Mouse (Mus musculus): ENCODE results near the gene Themis3. TPM values are rescaled to one million over a fixed set of nuclear protein-coding genes. Genes with fewer than 3 reads are reported as not detected.
A peak's percentile ranks its signal among the peaks of the same experiment; 100 is the strongest.

Themis3 gene
- polyA plus RNA-seq, 1 experiment = 30.1 TPM

DNA sequence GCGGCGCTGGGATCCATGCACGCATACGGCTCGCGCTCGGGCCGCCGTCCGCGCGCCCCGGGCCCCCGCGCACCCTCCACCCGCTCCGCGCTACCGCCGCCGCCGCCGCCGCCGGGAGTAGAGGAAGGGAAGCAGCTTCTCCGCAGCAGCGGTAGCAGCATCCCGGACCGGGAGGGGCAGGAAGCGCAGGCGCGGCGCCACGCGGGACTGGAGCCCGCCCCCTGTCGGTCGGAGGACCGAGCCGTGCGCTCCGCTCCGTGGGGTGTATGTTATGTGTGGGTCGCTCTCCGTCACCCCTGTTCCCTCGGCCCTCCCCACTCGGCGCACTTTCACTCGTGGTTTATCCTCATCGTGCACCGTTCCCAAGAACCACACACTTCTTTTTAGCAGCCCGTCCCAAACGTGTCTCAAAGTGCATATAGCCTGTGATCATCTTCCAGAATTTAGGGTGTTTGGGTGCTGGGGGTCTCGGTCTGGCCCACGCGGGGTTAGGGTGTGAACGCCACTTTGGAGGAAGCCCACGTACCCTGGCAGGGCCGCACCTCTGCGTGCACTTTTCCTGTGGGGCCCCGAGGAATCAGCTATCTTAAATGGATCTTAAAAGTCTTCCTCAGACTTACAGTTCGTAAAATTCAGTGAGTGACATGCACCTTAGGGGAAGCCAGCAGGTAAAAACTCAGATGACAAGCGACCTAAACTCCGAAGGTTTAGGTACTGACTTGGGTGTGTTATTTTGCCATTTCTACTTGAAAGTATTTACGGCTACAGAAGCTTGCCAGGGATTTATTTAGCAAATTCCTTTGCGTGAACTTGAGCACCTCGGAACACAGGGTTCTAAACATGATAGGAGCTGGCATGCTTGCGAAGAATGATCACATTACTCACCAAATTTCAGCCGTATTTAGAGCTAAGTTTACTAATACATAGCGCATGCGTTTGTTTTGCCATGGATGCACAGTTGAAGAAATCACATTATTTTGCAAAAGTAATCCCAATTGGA, 74.6 kb downstream of the Themis3 start, which contains the start of gene Rab12:
TSS of gene Rab12 (minus strand) at position 176 of the 1,000 bp plus-strand sequence.
- Histone ChIP-seq H3K4me1 (ENCODE audit: control insufficient read depth, insufficient read depth, insufficient read length, low read length) (peaks cover 10% of the 10 kb centered on the region), H3K27ac (ENCODE audit: insufficient read depth, low read depth, low read length) (no peak within 1 kb of the TSS), H3K36me3 (ENCODE audit: control insufficient read depth, insufficient read depth, low read length) (no peaks in the 10 kb centered on the region), H3K27me3 (ENCODE audit: control insufficient read depth, insufficient read depth, low read length) (no peaks in the 10 kb centered on the region), H3K4me3 (ENCODE audit: low read depth, low read length) (peak within 1 kb of the TSS; percentile 98)
- WGBS = 4% methylated on average over 71 of the region's 71 CpGs
- TF ChIP-seq CTCF (IDR thresholded peaks at IDR 0.05; ENCODE audit: extremely low read depth, insufficient read length, insufficient replicate concordance, low read depth, low read length) (peak; percentile 88), POLR2A (IDR thresholded peaks at IDR 0.05; ENCODE audit: low read depth, low read length) (no peak; the same call in 1 of the 2 replicates)

DNA sequence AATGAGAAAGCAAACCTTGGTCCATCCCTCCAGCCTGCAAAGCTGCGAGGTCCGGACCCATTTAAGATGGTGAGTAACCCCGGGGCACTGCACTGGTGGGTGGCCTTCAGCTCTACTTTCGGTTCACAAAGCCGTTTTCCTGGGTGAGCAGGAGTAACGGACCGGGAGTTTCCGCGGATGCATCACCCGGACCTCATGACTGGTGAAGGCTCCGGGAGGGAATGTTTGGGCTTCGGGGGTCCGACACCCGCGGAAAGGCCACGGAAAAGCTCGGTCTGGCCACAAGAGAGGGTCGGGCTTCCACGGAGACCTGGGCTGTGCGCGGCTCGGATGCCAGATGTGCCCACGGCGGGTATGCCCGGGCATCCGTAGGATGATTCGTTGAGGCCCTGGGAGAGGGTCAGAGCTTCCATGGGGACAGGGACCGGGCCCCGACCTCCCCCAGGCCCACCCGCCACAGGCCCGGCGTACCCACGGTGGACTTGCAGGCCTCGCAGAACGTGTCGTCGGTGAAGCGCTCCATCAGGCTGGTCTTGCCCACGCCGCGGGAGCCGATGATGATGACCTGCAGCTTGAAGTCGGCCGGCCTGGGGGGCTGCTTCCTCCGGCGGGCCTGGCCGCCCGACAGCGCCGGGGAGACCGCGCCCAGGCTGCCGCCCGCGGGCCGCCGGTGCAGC, 75.4 kb downstream of the Themis3 start:
- H3K4me1 ChIP-seq (ENCODE audit: control insufficient read depth, insufficient read depth, insufficient read length, low read length) = peaks cover 10% of the 10 kb centered on the region
- WGBS = under 1% methylated on average over 57 of the region's 57 CpGs
- no peak overlapping the region for H3K27ac ChIP-seq (ENCODE audit: insufficient read depth, low read depth, low read length)
- TF ChIP-seq POLR2A (IDR thresholded peaks at IDR 0.05; ENCODE audit: low read depth, low read length) = no peak
- no peak for TF ChIP-seq CTCF (IDR thresholded peaks at IDR 0.05; ENCODE audit: extremely low read depth, insufficient read length, insufficient replicate concordance, low read depth, low read length)
- H3K36me3 ChIP-seq (ENCODE audit: control insufficient read depth, insufficient read depth, low read length) = no peaks in the 10 kb centered on the region
- peak overlapping the region; percentile 98 for H3K4me3 ChIP-seq (ENCODE audit: low read depth, low read length)
- no peaks in the 10 kb centered on the region for H3K27me3 ChIP-seq (ENCODE audit: control insufficient read depth, insufficient read depth, low read length)

GRCm38 (mm10) chr17:66516953-66517352, 77.5 kb downstream of the Themis3 start:
- Histone ChIP-seq H3K27me3 (ENCODE audit: control insufficient read depth, insufficient read depth, low read length) (no peaks in the 10 kb centered on the region), H3K4me3 (ENCODE audit: low read depth, low read length) (no peak overlapping the region), H3K4me1 (ENCODE audit: control insufficient read depth, insufficient read depth, insufficient read length, low read length) (peaks cover 10% of the 10 kb centered on the region), H3K27ac (ENCODE audit: insufficient read depth, low read depth, low read length) (no peak overlapping the region), H3K36me3 (ENCODE audit: control insufficient read depth, insufficient read depth, low read length) (0 out of 2 replicates have a peak, but pooled peaks cover 2% of the 10 kb centered on the region)
- 90% methylated on average over 4 of the region's 4 CpGs for WGBS
- TF ChIP-seq POLR2A (IDR thresholded peaks at IDR 0.05; ENCODE audit: low read depth, low read length) (no peak), CTCF (IDR thresholded peaks at IDR 0.05; ENCODE audit: extremely low read depth, insufficient read length, insufficient replicate concordance, low read depth, low read length) (no peak)

DNA sequence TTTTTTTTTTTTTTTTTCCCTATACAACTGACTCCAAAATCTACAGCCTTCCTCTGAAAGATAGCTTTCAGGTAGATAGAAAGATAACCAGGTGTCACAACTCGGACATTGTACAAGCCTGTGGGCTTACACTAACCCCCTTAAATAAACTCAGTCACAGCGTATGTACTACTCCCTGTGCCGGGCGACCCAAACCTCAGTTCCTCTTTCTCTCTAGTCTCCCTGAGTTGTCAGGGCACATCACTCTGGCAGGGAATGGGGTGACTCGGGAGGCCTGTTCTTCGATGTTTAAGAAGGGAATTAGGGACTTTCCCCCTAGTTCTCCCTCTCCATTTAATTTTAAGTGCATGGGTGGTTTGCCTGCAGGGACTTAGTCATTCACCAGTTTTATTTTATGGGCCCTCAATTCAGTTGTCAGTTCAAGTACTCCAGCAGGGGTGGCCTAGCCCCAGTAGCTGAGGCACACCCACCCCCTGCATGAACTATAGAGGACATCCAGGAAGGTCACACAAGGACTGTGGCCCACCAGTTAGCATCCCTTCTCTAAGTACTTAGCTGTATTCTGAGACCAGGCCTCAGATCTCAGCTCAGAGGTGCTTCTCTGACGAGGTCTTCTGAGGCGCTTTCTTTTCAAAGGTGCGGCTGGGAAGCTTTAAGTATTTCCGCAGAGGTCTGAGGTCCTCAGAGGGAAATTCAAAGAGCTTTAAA, 80.0 kb downstream of the Themis3 start:
- WGBS = 83% methylated on average over 10 of the region's 10 CpGs

GRCm38 (mm10) chr17:66512202-66512956, 82.0 kb downstream of the Themis3 start:
- Histone ChIP-seq H3K36me3 (ENCODE audit: control insufficient read depth, insufficient read depth, low read length) (0 out of 2 replicates have a peak, but pooled peaks cover 2% of the 10 kb centered on the region), H3K27ac (ENCODE audit: insufficient read depth, low read depth, low read length) (no peak overlapping the region), H3K27me3 (ENCODE audit: control insufficient read depth, insufficient read depth, low read length) (no peaks in the 10 kb centered on the region), H3K4me3 (ENCODE audit: low read depth, low read length) (no peak overlapping the region), H3K4me1 (ENCODE audit: control insufficient read depth, insufficient read depth, insufficient read length, low read length) (peaks cover 3% of the 10 kb centered on the region)
- TF ChIP-seq CTCF (IDR thresholded peaks at IDR 0.05; ENCODE audit: extremely low read depth, insufficient read length, insufficient replicate concordance, low read depth, low read length) (no peak), POLR2A (IDR thresholded peaks at IDR 0.05; ENCODE audit: low read depth, low read length) (no peak)
- 76% methylated on average over 15 of the region's 15 CpGs for WGBS

More for the DNA sequence above, 80.0 kb downstream of the Themis3 start:
- H3K4me1 ChIP-seq (ENCODE audit: control insufficient read depth, insufficient read depth, insufficient read length, low read length) = peaks cover 7% of the 10 kb centered on the region
- no peak overlapping the region for H3K27ac ChIP-seq (ENCODE audit: insufficient read depth, low read depth, low read length)
- H3K27me3 ChIP-seq (ENCODE audit: control insufficient read depth, insufficient read depth, low read length) = no peaks in the 10 kb centered on the region
- no peak overlapping the region for H3K4me3 ChIP-seq (ENCODE audit: low read depth, low read length)
- H3K36me3 ChIP-seq (ENCODE audit: control insufficient read depth, insufficient read depth, low read length) = 0 out of 2 replicates have a peak, but pooled peaks cover 2% of the 10 kb centered on the region
- TF ChIP-seq POLR2A (IDR thresholded peaks at IDR 0.05; ENCODE audit: low read depth, low read length) (no peak), CTCF (IDR thresholded peaks at IDR 0.05; ENCODE audit: extremely low read depth, insufficient read length, insufficient replicate concordance, low read depth, low read length) (no peak)

GRCm38 (mm10) chr17:66510221-66510683, 84.2 kb downstream of the Themis3 start:
- Histone ChIP-seq H3K36me3 (ENCODE audit: control insufficient read depth, insufficient read depth, low read length) (peaks cover 6% of the 10 kb centered on the region), H3K27me3 (ENCODE audit: control insufficient read depth, insufficient read depth, low read length) (no peaks in the 10 kb centered on the region), H3K4me3 (ENCODE audit: low read depth, low read length) (no peak overlapping the region), H3K4me1 (ENCODE audit: control insufficient read depth, insufficient read depth, insufficient read length, low read length) (no peaks in the 10 kb centered on the region; the same call in 1 of the 2 replicates), H3K27ac (ENCODE audit: insufficient read depth, low read depth, low read length) (no peak overlapping the region)
- TF ChIP-seq POLR2A (IDR thresholded peaks at IDR 0.05; ENCODE audit: low read depth, low read length) (no peak), CTCF (IDR thresholded peaks at IDR 0.05; ENCODE audit: extremely low read depth, insufficient read length, insufficient replicate concordance, low read depth, low read length) (no peak)
- 51% methylated on average over 10 of the region's 10 CpGs for WGBS

Data from small intestine, adult 2 months (tissue).